Mouse (Mus musculus) T-helper 2 cell (primary cell): ENCODE results near the gene Smg6.

ENCODE experiments used
- in situ Hi-C: fragments of 300-600 bp; cut with MboI, MseI; formaldehyde crosslinking; loops from one replicate; pipeline ENCODE4 v1.15.1; 2025; ENCODE audit warnings: high pct_unique_total_duplicates

Gene Smg6

DNA sequence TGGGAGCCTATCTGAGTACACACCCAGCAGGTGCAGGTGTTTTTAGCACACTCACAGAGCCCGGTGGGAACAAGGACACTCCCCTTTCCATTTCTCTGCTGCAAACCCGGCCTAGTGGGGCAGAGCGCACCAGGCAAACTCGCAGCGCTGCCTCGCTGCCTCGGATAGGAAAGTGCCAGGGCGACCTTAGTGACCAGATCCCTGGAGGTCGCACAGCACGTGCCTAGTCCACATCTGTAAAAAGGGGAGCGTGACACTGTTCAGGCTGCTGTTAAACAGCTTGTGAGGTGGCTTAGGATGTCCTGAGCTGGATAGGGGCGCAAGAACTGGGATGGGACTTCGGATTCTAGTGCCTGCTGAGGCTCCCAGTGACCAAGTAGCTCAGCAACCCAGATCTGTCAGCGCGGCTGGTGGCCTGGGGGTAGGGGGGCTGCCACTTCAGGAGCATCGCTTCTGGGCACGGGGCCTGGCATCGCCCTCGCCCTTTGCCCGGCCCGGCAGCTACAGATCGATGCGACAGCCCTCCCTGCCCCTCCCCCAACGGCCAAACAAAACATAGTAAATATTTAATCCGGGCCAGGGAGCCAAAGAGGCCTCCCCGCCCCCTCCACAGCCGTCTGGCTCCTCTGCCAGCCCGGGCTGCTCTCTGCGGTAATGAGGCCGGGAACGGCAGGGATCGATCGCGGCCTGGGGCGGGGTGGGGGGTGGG is 287.9 kb downstream of the Smg6 start:
- in situ Hi-C loops: no loop called here
